Mouse (Mus musculus) thymus, adult 2 months (tissue): ENCODE measurements around the gene Caskin2.

Experiments used
- CTCF ChIP-seq: fragments of 200-500 bp; IDR thresholded peaks from 2 replicates; pipeline ENCODE4 v1.5.1; 2012; ENCODE audit warnings: mild to moderate bottlenecking, control low read depth, low read length, moderate library complexity, borderline replicate concordance; ENCODE audit not compliant: control insufficient read depth, poor library complexity, insufficient read depth; ENCODE audit errors: extremely low read depth
- POLR2A ChIP-seq: fragments of 200-500 bp; IDR thresholded peaks from 2 replicates; pipeline ENCODE4 v1.6.1; 2012; ENCODE audit warnings: mild to moderate bottlenecking, low read length, control low read depth, moderate library complexity; ENCODE audit not compliant: control insufficient read depth, poor library complexity, insufficient read depth; ENCODE audit errors: extremely low read depth

GRCm38 (mm10) chr11:115821001-115821400 is 7.6 kb upstream of the Caskin2 start:
- no peak for TF ChIP-seq POLR2A
- TF ChIP-seq CTCF: no peak
